Mouse (Mus musculus): Measurements from ENCODE around the gene Atrnl1. TPM values are rescaled to one million over a fixed set of nuclear protein-coding genes. Genes with fewer than 3 reads are reported as not detected.
"Not testable (repeated sequence)": the region's sequence is repeated elsewhere in the genome, so short reads cannot be mapped to it uniquely, and the experiment has no call there.

The Atrnl1 gene
- polyA plus RNA-seq, 1 experiment from 2014 or later: 3.9 TPM

GRCm38 (mm10) chr19:58043120-58043519 is 432.3 kb downstream of the Atrnl1 start:
- 52% methylated on average over 8 of the region's 8 CpGs for WGBS
- Histone ChIP-seq H3K9ac (ENCODE audit: low read length) (no peak overlapping the region), H3K27me3 (ENCODE audit: control insufficient read depth, insufficient read depth, low read length) (no peaks in the 10 kb centered on the region), H3K4me3 (ENCODE audit: low read depth, low read length) (no peak overlapping the region), H3K4me2 (replicated peaks; ENCODE audit: low read depth) (no peak overlapping the region), H3K4me1 (replicated peaks; ENCODE audit: control insufficient read depth, insufficient read depth) (no peaks in the 10 kb centered on the region), H3K27ac (replicated peaks) (no peak overlapping the region), H3K9me3 (ENCODE audit: control insufficient read depth, low read length) (no peaks in the 10 kb centered on the region), H3K36me3 (ENCODE audit: control insufficient read depth, insufficient read depth, low read length) (no peaks in the 10 kb centered on the region; the same call in 1 of the 2 replicates)
- ATAC-seq (ENCODE audit: low FRiP score, low TSS enrichment) (no peak), DNase-seq (ENCODE audit: low spot score) (no peak)
- TF ChIP-seq CTCF (IDR thresholded peaks at IDR 0.05; ENCODE audit: low read depth): no peak
- TF ChIP-seq EP300 (optimal IDR thresholded peaks at IDR 0.05): no peak

- Histone ChIP-seq H3K9ac (ENCODE audit: low read length) (no peak overlapping the region), H3K4me3 (ENCODE audit: low read depth, low read length) (no peak overlapping the region), H3K9me3 (ENCODE audit: control insufficient read depth, low read length) (no peaks in the 10 kb centered on the region), H3K36me3 (ENCODE audit: control insufficient read depth, insufficient read depth, low read length) (no peaks in the 10 kb centered on the region; the same call in 1 of the 2 replicates), H3K4me2 (replicated peaks; ENCODE audit: low read depth) (no peak overlapping the region), H3K27ac (replicated peaks) (peak overlapping the region; percentile 24; the same call in 1 of the 2 replicates), H3K27me3 (ENCODE audit: control insufficient read depth, insufficient read depth, low read length) (no peaks in the 10 kb centered on the region), H3K4me1 (replicated peaks; ENCODE audit: control insufficient read depth, insufficient read depth) (no peaks in the 10 kb centered on the region)
- WGBS: 30% methylated on average over 4 of the region's 4 CpGs
- no peak for TF ChIP-seq CTCF (IDR thresholded peaks at IDR 0.05; ENCODE audit: low read depth)
- DNase-seq (ENCODE audit: low spot score) (no peak), ATAC-seq (ENCODE audit: low FRiP score, low TSS enrichment) (no peak)
Measured at GRCm38 (mm10) chr19:58043550-58043949, 432.7 kb downstream of the Atrnl1 start.

- H3K36me3 ChIP-seq (ENCODE audit: control insufficient read depth, insufficient read depth, low read length): no peaks in the 10 kb centered on the region; the same call in 1 of the 2 replicates
- DNase-seq (ENCODE audit: low spot score) (no peak), ATAC-seq (ENCODE audit: low FRiP score, low TSS enrichment) (no peak)
- no peaks in the 10 kb centered on the region for H3K27me3 ChIP-seq (ENCODE audit: control insufficient read depth, insufficient read depth, low read length)
- no peak overlapping the region for H3K4me3 ChIP-seq (ENCODE audit: low read depth, low read length)
- no peak overlapping the region for H3K27ac ChIP-seq (replicated peaks)
- H3K4me2 ChIP-seq (replicated peaks; ENCODE audit: low read depth): no peak overlapping the region
- no peak overlapping the region for H3K9ac ChIP-seq (ENCODE audit: low read length)
- WGBS: 93% methylated on average over 5 of the region's 5 CpGs
- no peaks in the 10 kb centered on the region for H3K4me1 ChIP-seq (replicated peaks; ENCODE audit: control insufficient read depth, insufficient read depth)
- H3K9me3 ChIP-seq (ENCODE audit: control insufficient read depth, low read length): no peaks in the 10 kb centered on the region
- no peak for TF ChIP-seq CTCF (IDR thresholded peaks at IDR 0.05; ENCODE audit: low read depth)
- no peak for TF ChIP-seq EP300 (optimal IDR thresholded peaks at IDR 0.05)
Measured at GRCm38 (mm10) chr19:58044816-58045215, 434.0 kb downstream of the Atrnl1 start.

DNA sequence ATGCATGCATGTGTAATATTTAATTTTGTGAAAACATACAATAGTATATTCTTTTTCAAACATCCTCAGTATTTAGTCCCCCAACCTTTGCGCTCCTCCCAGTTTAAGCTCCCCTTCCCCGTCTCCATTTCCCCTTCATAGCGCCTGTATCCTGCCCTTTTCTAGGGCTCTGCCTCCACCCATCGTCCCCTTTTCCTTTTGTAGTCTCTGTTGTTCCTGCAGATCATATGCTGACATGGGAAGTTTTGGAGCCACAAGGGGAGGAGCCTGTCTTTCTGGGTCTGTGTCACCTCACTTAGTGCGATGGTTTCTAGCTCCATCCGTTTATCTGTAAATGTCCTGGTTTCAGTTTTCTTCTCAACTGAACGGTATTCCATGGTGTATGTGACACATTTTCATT is 435.8 kb downstream of the Atrnl1 start:
- H3K4me1 ChIP-seq (replicated peaks; ENCODE audit: control insufficient read depth, insufficient read depth): no peaks in the 10 kb centered on the region
- TF ChIP-seq CTCF (IDR thresholded peaks at IDR 0.05; ENCODE audit: low read depth) (no peak), EP300 (optimal IDR thresholded peaks at IDR 0.05) (no peak)
- 87% methylated on average over 7 of the region's 7 CpGs for WGBS

DNA sequence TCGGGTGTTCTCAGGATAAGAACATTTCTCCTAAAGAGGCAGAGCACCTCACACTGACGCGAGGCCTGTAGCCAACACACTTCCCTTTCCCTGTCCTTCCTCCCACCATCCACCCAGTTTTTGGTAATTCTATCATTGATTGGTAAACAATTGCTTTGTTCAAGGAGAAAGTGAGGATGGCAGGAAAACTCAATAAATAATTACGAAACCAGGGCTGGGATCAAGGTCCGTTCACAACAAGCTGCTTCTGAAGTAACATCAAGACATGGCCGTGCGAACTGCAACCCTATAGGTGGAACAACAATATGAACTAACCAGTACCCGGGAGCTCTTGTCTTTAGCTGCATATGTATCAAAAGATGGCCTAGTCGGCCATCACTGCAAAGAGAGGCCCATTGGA is 439.6 kb downstream of the Atrnl1 start:
- not testable (repeated sequence) for H3K9me3 ChIP-seq (ENCODE audit: control insufficient read depth, low read length); H3K9ac ChIP-seq (ENCODE audit: low read length); H3K4me2 ChIP-seq (replicated peaks; ENCODE audit: low read depth); DNase-seq (ENCODE audit: low spot score); H3K27me3 ChIP-seq (ENCODE audit: control insufficient read depth, insufficient read depth, low read length); H3K27ac ChIP-seq (replicated peaks); H3K4me1 ChIP-seq (replicated peaks; ENCODE audit: control insufficient read depth, insufficient read depth); H3K36me3 ChIP-seq (ENCODE audit: control insufficient read depth, insufficient read depth, low read length); H3K4me3 ChIP-seq (ENCODE audit: low read depth, low read length); ATAC-seq (ENCODE audit: low FRiP score, low TSS enrichment)
- 93% methylated on average over 8 of the region's 9 CpGs for WGBS

More for the DNA sequence above, 435.8 kb downstream of the Atrnl1 start:
- H3K9me3 ChIP-seq (ENCODE audit: control insufficient read depth, low read length): no peaks in the 10 kb centered on the region
- DNase-seq (ENCODE audit: low spot score): no peak
- no peak overlapping the region for H3K27ac ChIP-seq (replicated peaks)
- H3K4me3 ChIP-seq (ENCODE audit: low read depth, low read length): no peak overlapping the region
- no peak for ATAC-seq (ENCODE audit: low FRiP score, low TSS enrichment)
- no peaks in the 10 kb centered on the region; the same call in 1 of the 2 replicates for H3K36me3 ChIP-seq (ENCODE audit: control insufficient read depth, insufficient read depth, low read length)
- no peak overlapping the region for H3K9ac ChIP-seq (ENCODE audit: low read length)
- no peaks in the 10 kb centered on the region for H3K27me3 ChIP-seq (ENCODE audit: control insufficient read depth, insufficient read depth, low read length)
- no peak overlapping the region for H3K4me2 ChIP-seq (replicated peaks; ENCODE audit: low read depth)

- H3K36me3 ChIP-seq (ENCODE audit: control insufficient read depth, insufficient read depth, low read length): no peaks in the 10 kb centered on the region; the same call in 1 of the 2 replicates
- TF ChIP-seq CTCF (IDR thresholded peaks at IDR 0.05; ENCODE audit: low read depth) (no peak), EP300 (optimal IDR thresholded peaks at IDR 0.05) (no peak)
- H3K27ac ChIP-seq (replicated peaks): no peak overlapping the region
- WGBS: 94% methylated on average over 8 of the region's 8 CpGs
- no peak overlapping the region for H3K4me3 ChIP-seq (ENCODE audit: low read depth, low read length)
- ATAC-seq (ENCODE audit: low FRiP score, low TSS enrichment): no peak
- no peak overlapping the region for H3K9ac ChIP-seq (ENCODE audit: low read length)
- no peak for DNase-seq (ENCODE audit: low spot score)
- no peaks in the 10 kb centered on the region for H3K9me3 ChIP-seq (ENCODE audit: control insufficient read depth, low read length)
- H3K4me1 ChIP-seq (replicated peaks; ENCODE audit: control insufficient read depth, insufficient read depth): no peaks in the 10 kb centered on the region
- H3K27me3 ChIP-seq (ENCODE audit: control insufficient read depth, insufficient read depth, low read length): no peaks in the 10 kb centered on the region
- H3K4me2 ChIP-seq (replicated peaks; ENCODE audit: low read depth): no peak overlapping the region
Measured at GRCm38 (mm10) chr19:58050986-58051385, 440.2 kb downstream of the Atrnl1 start.

All from stomach, postnatal 0 days (tissue).